Mouse (Mus musculus) left cerebral cortex, adult 6 months (tissue): Measurements from ENCODE around the gene Etv1. TPM values are rescaled to one million over a fixed set of nuclear protein-coding genes. Genes with fewer than 3 reads are reported as not detected.

Source experiments
- long read RNA-seq, 2 experiments: library from polyadenylated mRNA; unstranded; transcript quantifications; one replicate each; pipeline ENCODE4 v2.0.0; 2019 to 2020
- polyA plus RNA-seq: library from polyadenylated mRNA; unstranded; fragments of <200 nt; fragmentation: Nextera tagmentation; gene quantifications from 2 replicates; pipeline ENCODE4 v1.2.3, GENCODE M21; 2021

Etv1 gene
- polyA plus RNA-seq, result 42.6 and 46.9 TPM in 2 replicates
- long read RNA-seq, experiment 1, full-length matches to known transcripts, result 54 of 143 reads
- long read RNA-seq, experiment 1, partial matches to known transcripts, result 30 of 143 reads
- long read RNA-seq, experiment 1, other reads (novel, unspliced or antisense), result 59 of 143 reads
- long read RNA-seq, experiment 2, full-length matches to known transcripts, result 8 of 72 reads
- long read RNA-seq, experiment 2, partial matches to known transcripts, result 28 of 72 reads
- long read RNA-seq, experiment 2, other reads (novel, unspliced or antisense), result 36 of 72 reads

GRCm38 (mm10) chr12:38779186-38779777 is at the start of gene Etv1:
Etv1 (plus strand) TSS chr12:38779380.

